Mouse (Mus musculus) E14TG2a.4 (cell line): ENCODE measurements around the gene Tenm3.

Experiments
- CTCF ChIP-seq: conservative IDR thresholded peaks from 2 replicates; pipeline ENCODE4 v1.5.1; 2014; ENCODE audit warnings: low read length
- NANOG ChIP-seq: IDR thresholded peaks from 2 replicates; pipeline ENCODE4 v1.6.1; 2014; ENCODE audit warnings: borderline replicate concordance, low read length, mixed read lengths
- POU5F1 ChIP-seq: IDR thresholded peaks from 2 replicates; pipeline ENCODE4 v1.6.1; 2014; ENCODE audit warnings: low read length, borderline replicate concordance

DNA sequence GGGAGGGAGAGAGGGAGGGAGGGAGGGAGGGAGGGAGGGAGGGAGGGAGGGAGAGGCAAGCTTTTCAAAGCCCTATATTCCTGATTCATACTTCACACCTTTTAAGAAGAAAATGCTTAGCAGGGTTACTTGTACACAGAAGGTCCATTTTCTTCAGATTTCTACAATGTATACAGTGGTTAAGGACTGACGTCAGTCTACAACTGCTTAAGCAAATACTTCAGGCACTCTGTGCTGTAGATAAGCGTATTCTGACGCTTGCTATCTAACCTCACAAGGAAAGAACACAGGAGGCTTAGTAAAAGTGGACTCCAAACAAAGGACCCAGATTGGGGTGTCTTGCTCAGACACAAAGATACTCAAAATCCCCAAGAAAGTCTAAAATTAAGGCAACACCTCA is 34.6 kb downstream of the Tenm3 start:
- TF ChIP-seq CTCF = no peak
- no peak for TF ChIP-seq POU5F1
- TF ChIP-seq NANOG = no peak
